Mouse (Mus musculus): ENCODE results near the gene Galnt14. TPM values are rescaled to one million over a fixed set of nuclear protein-coding genes. Genes with fewer than 3 reads are reported as not detected.

Galnt14 gene
- polyA plus RNA-seq, 1 experiment from 2014 or later: 25.2 TPM

GRCm38 (mm10) chr17:73561149-73561548 is 149.1 kb downstream of the Galnt14 start:
- Histone ChIP-seq H3K27me3 (ENCODE audit: control insufficient read depth, insufficient read depth, low read depth, low read length) (no peaks in the 10 kb centered on the region), H3K4me3 (ENCODE audit: low read depth, low read length) (no peak overlapping the region), H3K27ac (ENCODE audit: low read length) (no peak overlapping the region), H3K4me1 (ENCODE audit: control insufficient read depth, insufficient read depth, low read length) (no peaks in the 10 kb centered on the region), H3K9me3 (replicated peaks; ENCODE audit: control insufficient read depth, low read length, poor library complexity, severe bottlenecking) (no peaks in the 10 kb centered on the region), H3K4me2 (ENCODE audit: low read length) (no peak overlapping the region), H3K36me3 (ENCODE audit: control insufficient read depth, insufficient read depth, low read length) (no peaks in the 10 kb centered on the region), H3K9ac (ENCODE audit: low read depth, low read length) (no peak overlapping the region)
- ATAC-seq: no peak
- 80% methylated on average over 3 of the region's 3 CpGs for WGBS

GRCm38 (mm10) chr17:73560208-73560784 is 150.0 kb downstream of the Galnt14 start:
- no peak overlapping the region for H3K4me3 ChIP-seq (ENCODE audit: low read depth, low read length)
- H3K27ac ChIP-seq (ENCODE audit: low read length): no peak overlapping the region
- H3K9me3 ChIP-seq (replicated peaks; ENCODE audit: control insufficient read depth, low read length, poor library complexity, severe bottlenecking): no peaks in the 10 kb centered on the region
- no peak for ATAC-seq
- H3K27me3 ChIP-seq (ENCODE audit: control insufficient read depth, insufficient read depth, low read depth, low read length): no peaks in the 10 kb centered on the region
- no peak overlapping the region for H3K4me2 ChIP-seq (ENCODE audit: low read length)
- no peaks in the 10 kb centered on the region for H3K36me3 ChIP-seq (ENCODE audit: control insufficient read depth, insufficient read depth, low read length)
- 81% methylated on average over 5 of the region's 5 CpGs for WGBS
- no peak overlapping the region for H3K9ac ChIP-seq (ENCODE audit: low read depth, low read length)
- no peaks in the 10 kb centered on the region for H3K4me1 ChIP-seq (ENCODE audit: control insufficient read depth, insufficient read depth, low read length)

GRCm38 (mm10) chr17:73559498-73559897 is 150.8 kb downstream of the Galnt14 start:
- Histone ChIP-seq H3K9me3 (replicated peaks; ENCODE audit: control insufficient read depth, low read length, poor library complexity, severe bottlenecking) (no peaks in the 10 kb centered on the region), H3K4me3 (ENCODE audit: low read depth, low read length) (no peak overlapping the region), H3K36me3 (ENCODE audit: control insufficient read depth, insufficient read depth, low read length) (no peaks in the 10 kb centered on the region), H3K4me1 (ENCODE audit: control insufficient read depth, insufficient read depth, low read length) (no peaks in the 10 kb centered on the region), H3K4me2 (ENCODE audit: low read length) (no peak overlapping the region), H3K27ac (ENCODE audit: low read length) (no peak overlapping the region), H3K27me3 (ENCODE audit: control insufficient read depth, insufficient read depth, low read depth, low read length) (no peaks in the 10 kb centered on the region), H3K9ac (ENCODE audit: low read depth, low read length) (no peak overlapping the region)
- ATAC-seq: no peak
- WGBS: 80% methylated on average over 4 of the region's 4 CpGs

- Histone ChIP-seq H3K36me3 (ENCODE audit: control insufficient read depth, insufficient read depth, low read length) (no peaks in the 10 kb centered on the region), H3K4me3 (ENCODE audit: low read depth, low read length) (no peak overlapping the region), H3K4me1 (ENCODE audit: control insufficient read depth, insufficient read depth, low read length) (no peaks in the 10 kb centered on the region), H3K27ac (ENCODE audit: low read length) (no peak overlapping the region), H3K4me2 (ENCODE audit: low read length) (no peak overlapping the region), H3K9me3 (replicated peaks; ENCODE audit: control insufficient read depth, low read length, poor library complexity, severe bottlenecking) (no peaks in the 10 kb centered on the region), H3K9ac (ENCODE audit: low read depth, low read length) (no peak overlapping the region), H3K27me3 (ENCODE audit: control insufficient read depth, insufficient read depth, low read depth, low read length) (no peaks in the 10 kb centered on the region)
- 94% methylated on average over 3 of the region's 3 CpGs for WGBS
- no peak for ATAC-seq
These were observed 153.2 kb downstream of the Galnt14 start for GRCm38 (mm10) chr17:73557101-73557500.

- Histone ChIP-seq H3K36me3 (ENCODE audit: control insufficient read depth, insufficient read depth, low read length) (no peaks in the 10 kb centered on the region), H3K9ac (ENCODE audit: low read depth, low read length) (no peak overlapping the region), H3K4me3 (ENCODE audit: low read depth, low read length) (no peak overlapping the region), H3K4me1 (ENCODE audit: control insufficient read depth, insufficient read depth, low read length) (no peaks in the 10 kb centered on the region), H3K4me2 (ENCODE audit: low read length) (no peak overlapping the region), H3K27me3 (ENCODE audit: control insufficient read depth, insufficient read depth, low read depth, low read length) (no peaks in the 10 kb centered on the region), H3K9me3 (replicated peaks; ENCODE audit: control insufficient read depth, low read length, poor library complexity, severe bottlenecking) (no peaks in the 10 kb centered on the region), H3K27ac (ENCODE audit: low read length) (no peak overlapping the region)
- ATAC-seq: no peak
- WGBS: 93% methylated on average over 2 of the region's 2 CpGs
These were observed 153.8 kb downstream of the Galnt14 start for GRCm38 (mm10) chr17:73556436-73556835.

GRCm38 (mm10) chr17:73554668-73555067 is 155.6 kb downstream of the Galnt14 start:
- no peak overlapping the region for H3K9ac ChIP-seq (ENCODE audit: low read depth, low read length)
- H3K36me3 ChIP-seq (ENCODE audit: control insufficient read depth, insufficient read depth, low read length): no peaks in the 10 kb centered on the region
- WGBS: 89% methylated on average over 4 of the region's 4 CpGs
- H3K4me3 ChIP-seq (ENCODE audit: low read depth, low read length): no peak overlapping the region
- H3K27me3 ChIP-seq (ENCODE audit: control insufficient read depth, insufficient read depth, low read depth, low read length): no peaks in the 10 kb centered on the region
- no peak overlapping the region for H3K27ac ChIP-seq (ENCODE audit: low read length)
- H3K4me2 ChIP-seq (ENCODE audit: low read length): no peak overlapping the region
- no peaks in the 10 kb centered on the region for H3K9me3 ChIP-seq (replicated peaks; ENCODE audit: control insufficient read depth, low read length, poor library complexity, severe bottlenecking)
- no peak for ATAC-seq
- peaks cover under 1% of the 10 kb centered on the region; the same call in 1 of the 2 replicates for H3K4me1 ChIP-seq (ENCODE audit: control insufficient read depth, insufficient read depth, low read length)

- H3K9ac ChIP-seq (ENCODE audit: low read depth, low read length): no peak overlapping the region
- peak; percentile 50 for ATAC-seq
- no peaks in the 10 kb centered on the region for H3K9me3 ChIP-seq (replicated peaks; ENCODE audit: control insufficient read depth, low read length, poor library complexity, severe bottlenecking)
- no peak overlapping the region for H3K4me3 ChIP-seq (ENCODE audit: low read depth, low read length)
- H3K4me2 ChIP-seq (ENCODE audit: low read length): peak overlapping the region; percentile 4; the same call in 1 of the 2 replicates
- H3K27me3 ChIP-seq (ENCODE audit: control insufficient read depth, insufficient read depth, low read depth, low read length): no peaks in the 10 kb centered on the region
- 53% methylated on average over 12 of the region's 12 CpGs for WGBS
- peak overlapping the region; percentile 47 for H3K27ac ChIP-seq (ENCODE audit: low read length)
- H3K4me1 ChIP-seq (ENCODE audit: control insufficient read depth, insufficient read depth, low read length): peaks cover 12% of the 10 kb centered on the region
- no peaks in the 10 kb centered on the region for H3K36me3 ChIP-seq (ENCODE audit: control insufficient read depth, insufficient read depth, low read length)
These were observed 161.3 kb downstream of the Galnt14 start for GRCm38 (mm10) chr17:73548783-73549566.

GRCm38 (mm10) chr17:73548119-73548518 is 162.1 kb downstream of the Galnt14 start:
- peaks cover 12% of the 10 kb centered on the region for H3K4me1 ChIP-seq (ENCODE audit: control insufficient read depth, insufficient read depth, low read length)
- ATAC-seq: peak; percentile 32; the same call in 1 of the 2 replicates
- no peak overlapping the region for H3K4me3 ChIP-seq (ENCODE audit: low read depth, low read length)
- 44% methylated on average over 7 of the region's 7 CpGs for WGBS
- no peaks in the 10 kb centered on the region for H3K36me3 ChIP-seq (ENCODE audit: control insufficient read depth, insufficient read depth, low read length)
- H3K27ac ChIP-seq (ENCODE audit: low read length): no peak overlapping the region
- H3K9ac ChIP-seq (ENCODE audit: low read depth, low read length): no peak overlapping the region
- no peaks in the 10 kb centered on the region for H3K27me3 ChIP-seq (ENCODE audit: control insufficient read depth, insufficient read depth, low read depth, low read length)
- no peaks in the 10 kb centered on the region for H3K9me3 ChIP-seq (replicated peaks; ENCODE audit: control insufficient read depth, low read length, poor library complexity, severe bottlenecking)
- no peak overlapping the region for H3K4me2 ChIP-seq (ENCODE audit: low read length)

- Histone ChIP-seq H3K9ac (ENCODE audit: low read depth, low read length) (no peak overlapping the region), H3K36me3 (ENCODE audit: control insufficient read depth, insufficient read depth, low read length) (no peaks in the 10 kb centered on the region), H3K9me3 (replicated peaks; ENCODE audit: control insufficient read depth, low read length, poor library complexity, severe bottlenecking) (no peaks in the 10 kb centered on the region), H3K27me3 (ENCODE audit: control insufficient read depth, insufficient read depth, low read depth, low read length) (no peaks in the 10 kb centered on the region), H3K4me2 (ENCODE audit: low read length) (no peak overlapping the region), H3K4me3 (ENCODE audit: low read depth, low read length) (no peak overlapping the region), H3K4me1 (ENCODE audit: control insufficient read depth, insufficient read depth, low read length) (peaks cover 12% of the 10 kb centered on the region), H3K27ac (ENCODE audit: low read length) (no peak overlapping the region)
- ATAC-seq: no peak
- 81% methylated on average over 2 of the region's 2 CpGs for WGBS
These were observed 162.8 kb downstream of the Galnt14 start for GRCm38 (mm10) chr17:73547483-73547882.

Data from midbrain, embryonic 16.5 days (tissue).